Mouse (Mus musculus) G1E (cell line): ENCODE measurements around the gene Nfix. TPM values are rescaled to one million over a fixed set of nuclear protein-coding genes. Genes with fewer than 3 reads are reported as not detected.

Source experiments
- ATAC-seq: 2 replicates; pipeline ENCODE4 v1.8.0; 2016; ENCODE audit warnings: mild to moderate bottlenecking; ENCODE audit not compliant: insufficient number of reproducible peaks, poor library complexity, low FRiP score, severe bottlenecking; ENCODE audit errors: extremely low read depth
- DNase-seq: peaks from one replicate; pipeline ENCODE4 v3.0.0; 2012; ENCODE audit warnings: low spot score
- H3K27me3 ChIP-seq: 2 replicates; pipeline ENCODE4 v1.6.1; 2012; ENCODE audit warnings: mild to moderate bottlenecking, low read length, inconsistent platforms; ENCODE audit not compliant: insufficient read depth
- H3K36me3 ChIP-seq: replicated peaks from 2 replicates; pipeline ENCODE3; 2012; ENCODE audit warnings: mild to moderate bottlenecking, inconsistent platforms
- H3K4me1 ChIP-seq: 2 replicates; pipeline ENCODE4 v1.6.1; 2012; ENCODE audit warnings: low read depth, low read length, inconsistent platforms, mixed read lengths; ENCODE audit not compliant: insufficient read depth
- H3K4me3 ChIP-seq: 2 replicates; pipeline ENCODE4 v1.5.1; 2012; ENCODE audit warnings: low read depth, mild to moderate bottlenecking, inconsistent platforms, low read length, moderate library complexity, mixed read lengths
- H3K9me3 ChIP-seq: replicated peaks from 2 replicates; pipeline ENCODE4 v1.6.1; 2012; ENCODE audit warnings: inconsistent platforms
- CTCF ChIP-seq: IDR thresholded peaks from 2 replicates; pipeline ENCODE4 v1.5.1; 2012; ENCODE audit warnings: low read depth, low read length, inconsistent platforms, mixed read lengths
- GATA1 ChIP-seq: IDR thresholded peaks from 2 replicates; pipeline ENCODE4 v1.6.1; 2012; ENCODE audit warnings: borderline replicate concordance, low read length, inconsistent platforms, mixed read lengths
- GATA2 ChIP-seq: IDR thresholded peaks from 2 replicates; pipeline ENCODE4 v1.6.1; 2012; ENCODE audit warnings: low read depth, low read length, inconsistent platforms, borderline replicate concordance
- POLR2AphosphoS5 ChIP-seq: IDR thresholded peaks from 2 replicates; pipeline ENCODE4 v1.6.1; 2012; ENCODE audit warnings: low read depth, low read length, inconsistent platforms; ENCODE audit not compliant: insufficient replicate concordance
- TAL1 ChIP-seq: conservative IDR thresholded peaks from 2 replicates; pipeline ENCODE4 v1.6.1; 2012; ENCODE audit warnings: low read depth, low read length, inconsistent platforms, mixed read lengths
- polyA plus RNA-seq: library from polyadenylated mRNA; stranded (reverse); fragments of >175 nt; gene quantifications from 2 replicates; pipeline ENCODE4 v1.2.3, GENCODE M21; 2012
- total RNA-seq, 2 experiments: library from RNA; stranded (forward) in 1 of 2; stranded (reverse) in 1 of 2; fragments of 200-1000 nt in 1 of 2; fragments of >200 nt in 1 of 2; fragmentation: Nextera tagmentation in 1 of 2; gene quantifications; 2 replicates each; pipeline ENCODE4 v1.2.3; 2014 to 2017

The Nfix gene
- total and polyA plus RNA-seq, 3 experiments: 4.3 to 34.0 (median 16.2) TPM

GRCm38 (mm10) chr8:84789855-84790486 is 10.2 kb downstream of the Nfix start:
- DNase-seq: no peak
- Histone ChIP-seq H3K4me3 (no peak overlapping the region), H3K4me1 (peaks cover 14% of the 10 kb centered on the region), H3K36me3 (peaks cover 42% of the 10 kb centered on the region), H3K9me3 (no peaks in the 10 kb centered on the region), H3K27me3 (peaks cover 73% of the 10 kb centered on the region)
- ATAC-seq: no peak
- TF ChIP-seq GATA2: no peak
- TF ChIP-seq GATA1: no peak
- TF ChIP-seq TAL1: no peak
- TF ChIP-seq CTCF: no peak
- no peak for TF ChIP-seq POLR2AphosphoS5

- TF ChIP-seq GATA1 (no peak), POLR2AphosphoS5 (no peak), CTCF (no peak), TAL1 (no peak), GATA2 (no peak)
- DNase-seq (no peak), ATAC-seq (no peak)
- Histone ChIP-seq H3K9me3 (peaks cover 6% of the 10 kb centered on the region), H3K27me3 (peaks cover 73% of the 10 kb centered on the region), H3K4me3 (no peak overlapping the region), H3K36me3 (peaks cover 42% of the 10 kb centered on the region), H3K4me1 (peaks cover 20% of the 10 kb centered on the region)
Observed at GRCm38 (mm10) chr8:84789345-84789744, 10.8 kb downstream of the Nfix start.

GRCm38 (mm10) chr8:84788896-84789295 is 11.2 kb downstream of the Nfix start:
- no peak for DNase-seq
- H3K27me3 ChIP-seq: peaks cover 75% of the 10 kb centered on the region
- H3K9me3 ChIP-seq: peaks cover 7% of the 10 kb centered on the region
- TF ChIP-seq CTCF: no peak
- no peak for TF ChIP-seq TAL1
- TF ChIP-seq GATA1: no peak
- peaks cover 20% of the 10 kb centered on the region for H3K4me1 ChIP-seq
- no peak for ATAC-seq
- H3K4me3 ChIP-seq: no peak overlapping the region
- peaks cover 43% of the 10 kb centered on the region for H3K36me3 ChIP-seq

GRCm38 (mm10) chr8:84787523-84788302 is 12.4 kb downstream of the Nfix start:
- H3K9me3 ChIP-seq: peaks cover 7% of the 10 kb centered on the region
- H3K4me3 ChIP-seq: no peak overlapping the region
- H3K4me1 ChIP-seq: peaks cover 14% of the 10 kb centered on the region
- DNase-seq (no peak), ATAC-seq (no peak)
- H3K36me3 ChIP-seq: peaks cover 32% of the 10 kb centered on the region
- TF ChIP-seq POLR2AphosphoS5: no peak
- peaks cover 72% of the 10 kb centered on the region for H3K27me3 ChIP-seq

GRCm38 (mm10) chr8:84786801-84787467 is 13.2 kb downstream of the Nfix start:
- Histone ChIP-seq H3K27me3 (peaks cover 75% of the 10 kb centered on the region), H3K9me3 (peaks cover 7% of the 10 kb centered on the region), H3K4me3 (no peak overlapping the region), H3K4me1 (peaks cover 11% of the 10 kb centered on the region), H3K36me3 (peaks cover 30% of the 10 kb centered on the region)
- TF ChIP-seq TAL1 (no peak), GATA2 (no peak), CTCF (no peak), GATA1 (no peak), POLR2AphosphoS5 (no peak)
- DNase-seq (no peak), ATAC-seq (no peak)

- no peak for TF ChIP-seq GATA1
- no peak for TF ChIP-seq POLR2AphosphoS5
- no peak for TF ChIP-seq GATA2
- TF ChIP-seq TAL1: no peak
- peaks cover 7% of the 10 kb centered on the region for H3K9me3 ChIP-seq
- H3K27me3 ChIP-seq: peaks cover 79% of the 10 kb centered on the region
- H3K4me3 ChIP-seq: no peak overlapping the region
- no peak for DNase-seq
- H3K36me3 ChIP-seq: peaks cover 34% of the 10 kb centered on the region
- peaks cover 11% of the 10 kb centered on the region for H3K4me1 ChIP-seq
- ATAC-seq: no peak
Observed at GRCm38 (mm10) chr8:84785756-84786677, 14.1 kb downstream of the Nfix start.
